Mouse (Mus musculus) retina, postnatal 7 days (tissue): ENCODE measurements around the gene Commd1.

Experiments used
- DNase-seq: peaks from one replicate; pipeline ENCODE4 v3.0.0-alpha.2; 2012; ENCODE audit warnings: low read depth, low spot score

Gene Commd1

DNA sequence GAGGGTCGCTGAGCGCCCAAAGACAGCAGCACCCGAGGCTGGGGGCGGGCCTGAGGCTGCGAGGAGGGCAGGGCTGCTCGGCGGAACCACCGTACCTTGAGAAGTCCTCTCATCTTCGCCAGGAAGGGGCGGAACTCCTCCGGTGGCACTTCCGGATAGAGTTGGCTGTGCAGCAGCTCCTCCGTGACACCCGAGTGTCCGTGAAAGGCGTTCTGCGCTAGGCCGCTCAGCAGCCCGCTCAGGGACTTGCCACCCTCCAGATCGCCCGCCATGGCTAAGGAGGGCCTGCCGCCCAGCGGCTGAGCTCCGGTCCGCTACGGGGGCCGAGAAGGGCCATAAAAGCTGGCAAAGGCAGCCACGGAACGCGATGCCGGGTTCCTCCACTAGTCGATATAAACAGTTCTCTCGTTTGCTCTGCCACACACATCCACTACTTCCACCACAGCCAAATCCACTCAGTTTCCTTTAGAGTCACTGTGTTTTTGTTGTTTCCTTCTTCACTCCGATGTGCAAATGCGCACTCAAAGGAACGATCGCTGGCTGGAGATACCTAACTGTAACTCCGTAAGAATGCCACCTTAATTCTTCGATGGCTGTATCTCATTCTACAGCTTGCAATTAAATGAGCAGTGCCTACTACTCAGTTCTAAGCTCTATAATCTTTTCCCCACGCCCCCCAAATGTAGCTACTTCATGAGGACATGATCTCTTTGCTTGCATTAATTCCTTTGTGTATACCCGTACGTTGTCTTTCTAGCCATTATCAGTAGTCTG, at the start of gene Commd1, which contains the start of gene Gm28048:
Gene Commd1 (minus strand): TSS at position 399 of the 774 bp plus-strand sequence.
Gene Gm28048 (minus strand): TSS at position 107 of the 774 bp plus-strand sequence.
- DNase-seq, result peak; percentile 91

DNA sequence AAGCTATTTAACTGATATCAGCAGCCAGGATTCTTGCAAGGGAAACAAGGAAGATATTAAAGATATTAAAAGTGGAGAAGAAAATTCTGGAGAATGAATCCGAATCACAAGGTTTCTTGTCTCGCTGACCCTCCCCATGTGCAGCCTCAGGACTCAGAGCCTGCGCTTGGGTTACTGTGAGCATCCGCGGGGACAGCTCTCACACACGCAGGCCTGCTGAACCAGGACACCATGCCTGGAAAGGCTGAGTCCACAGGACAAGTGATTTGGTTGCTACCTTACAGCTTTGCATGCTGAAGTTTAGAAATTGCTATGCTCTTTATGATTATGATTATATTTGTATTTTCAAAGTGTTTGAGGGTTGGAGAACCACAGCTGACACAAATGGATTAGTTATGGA, 47.2 kb upstream of the Commd1 start:
- no peak for DNase-seq

DNA sequence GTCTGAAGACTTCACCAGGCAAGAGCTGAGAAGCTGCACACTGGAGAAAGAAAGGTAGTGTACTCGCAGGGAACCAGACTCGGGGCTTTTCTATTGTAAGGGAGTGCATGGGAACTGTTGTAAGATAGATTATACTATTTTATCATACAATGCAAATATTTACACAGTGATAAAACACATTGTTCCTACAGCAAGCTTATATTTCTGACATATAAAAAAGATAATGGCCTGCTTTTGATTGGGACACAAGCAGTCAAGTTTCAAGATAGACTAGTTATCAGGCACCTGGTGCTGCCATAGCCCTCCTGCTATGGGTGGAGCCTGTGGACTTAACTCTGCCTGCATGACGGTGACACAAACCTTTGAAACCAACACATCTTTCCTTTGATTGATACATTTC, 46.8 kb upstream of the Commd1 start:
- no peak for DNase-seq

DNA sequence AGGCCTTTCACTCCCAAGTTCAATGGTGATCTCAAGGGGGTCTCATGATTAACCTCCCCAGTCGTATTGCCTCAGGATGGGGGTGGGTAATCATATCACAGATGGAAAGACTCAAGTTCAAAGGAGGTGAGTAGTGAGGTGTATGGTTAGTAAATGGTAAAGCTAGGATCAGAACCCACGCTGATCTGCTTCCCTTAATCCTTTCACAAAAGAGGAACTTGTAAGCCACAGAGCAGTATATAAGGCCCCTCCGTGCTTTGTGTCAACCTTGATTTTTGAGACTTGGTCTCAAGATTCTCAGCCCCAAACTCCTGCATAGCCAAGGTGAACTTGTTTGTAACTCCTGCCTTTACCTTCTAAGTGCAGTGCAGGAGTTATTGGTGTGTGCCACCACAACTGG, 42.0 kb upstream of the Commd1 start:
- no peak for DNase-seq

DNA sequence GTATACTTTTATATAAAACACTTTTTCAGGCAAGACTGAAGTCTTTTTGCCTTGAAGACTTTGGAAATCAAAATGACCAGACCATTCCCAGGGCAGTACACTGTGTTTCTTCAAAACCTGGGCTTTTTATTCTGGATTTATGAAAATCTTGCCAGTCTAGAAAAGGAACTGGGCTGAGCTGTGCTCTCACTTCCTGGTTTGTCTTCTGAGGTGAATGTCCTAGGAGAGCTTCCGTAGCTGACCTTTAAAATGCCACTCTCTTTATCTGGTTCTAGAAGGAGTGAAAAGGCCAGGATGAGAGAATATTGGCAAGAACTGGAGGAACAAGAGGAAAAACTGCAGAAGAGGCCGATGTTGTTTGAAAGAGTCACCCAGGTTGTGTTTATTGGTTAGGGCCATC, 41.0 kb upstream of the Commd1 start:
- no peak for DNase-seq

DNA sequence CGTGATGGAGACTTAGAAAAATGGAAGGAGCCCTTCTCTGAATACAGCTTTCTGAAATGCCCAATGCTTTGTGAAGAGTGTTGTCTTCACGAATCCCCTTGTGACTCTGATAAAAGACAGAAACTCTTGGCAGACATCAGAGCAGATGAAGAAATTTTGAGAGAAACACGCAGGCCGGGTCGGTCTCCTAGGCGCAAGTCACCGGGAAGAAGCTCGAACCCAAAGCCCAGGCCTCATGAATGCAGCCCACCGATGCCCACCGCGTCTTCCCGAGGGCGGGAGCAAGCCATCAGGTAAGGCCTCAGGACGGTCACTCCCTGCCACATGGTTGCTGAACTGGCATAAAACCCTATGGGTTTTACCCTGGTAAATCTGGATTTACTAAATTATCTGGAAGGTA, 38.7 kb upstream of the Commd1 start:
- DNase-seq, result no peak

DNA sequence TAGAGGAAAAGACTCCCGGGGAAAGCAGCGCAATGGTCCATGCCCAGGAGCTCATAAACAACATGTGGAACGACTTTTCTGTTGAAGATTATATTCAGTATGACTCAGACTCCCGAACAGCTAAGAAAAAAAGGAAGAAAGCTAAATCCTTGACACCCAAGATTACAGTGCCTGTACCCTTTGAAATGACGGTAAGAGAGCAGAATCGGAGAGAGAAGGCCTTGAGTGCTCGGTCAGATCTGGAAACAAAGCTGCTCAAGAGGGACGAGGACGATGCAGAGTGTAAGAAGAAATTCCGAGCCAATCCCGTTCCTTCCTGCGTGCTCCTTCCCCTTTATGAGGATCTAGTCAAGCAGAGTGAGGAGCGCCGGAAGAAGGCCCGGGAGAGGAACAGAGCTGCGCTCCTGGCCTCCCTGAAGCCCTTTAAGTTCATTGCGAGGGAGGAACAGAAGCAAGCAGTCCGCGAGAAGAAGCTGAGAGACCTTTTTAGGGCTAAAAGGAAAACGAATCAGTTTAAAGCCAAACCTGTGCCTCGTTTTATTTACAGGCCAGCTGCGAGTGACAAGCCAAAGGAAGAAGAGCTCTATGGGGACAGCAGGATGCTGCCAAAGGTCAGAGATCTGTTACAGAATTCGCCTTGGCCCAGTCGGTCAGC, 38.1 kb upstream of the Commd1 start:
- DNase-seq, result no peak

DNA sequence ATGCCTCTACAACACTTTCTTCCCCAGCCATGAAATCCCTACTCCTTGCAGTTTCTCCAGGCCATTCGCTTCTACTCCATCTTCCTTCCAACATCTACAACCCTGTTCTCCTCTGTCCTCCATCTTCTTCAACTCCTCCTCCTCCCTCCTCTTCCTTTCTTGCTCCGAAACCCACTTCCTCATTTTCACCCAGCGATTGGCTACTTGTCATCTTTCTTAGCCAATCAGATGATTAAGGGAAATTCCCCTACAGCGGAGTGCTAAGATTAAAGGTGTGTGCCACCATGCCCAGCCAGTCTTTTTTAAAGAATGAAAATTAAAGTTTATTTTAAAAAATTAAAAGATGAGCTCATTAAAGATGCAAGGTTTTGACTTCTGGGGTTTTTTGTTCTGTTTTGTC, 35.8 kb upstream of the Commd1 start:
- DNase-seq, result no peak

DNA sequence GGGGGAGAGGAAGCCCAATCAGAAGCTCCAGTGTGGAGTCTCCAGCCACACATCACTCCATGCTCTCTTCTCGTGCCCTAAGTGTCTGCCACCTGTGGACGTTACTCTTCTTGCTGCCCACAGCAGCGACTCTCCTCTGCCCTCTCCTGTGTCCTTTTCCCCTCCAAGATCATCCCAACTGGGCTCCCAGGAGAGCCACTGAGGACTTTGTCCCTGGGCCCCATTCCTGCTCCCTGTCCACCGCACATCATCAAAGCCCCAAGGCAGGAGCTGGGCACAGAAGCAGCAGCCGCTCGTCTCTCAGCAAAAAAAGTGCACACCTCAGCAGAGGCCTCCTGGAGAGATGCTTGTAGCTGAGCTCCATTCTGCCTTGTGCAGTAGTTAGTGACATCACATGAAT, 32.8 kb upstream of the Commd1 start:
- DNase-seq, result no peak

DNA sequence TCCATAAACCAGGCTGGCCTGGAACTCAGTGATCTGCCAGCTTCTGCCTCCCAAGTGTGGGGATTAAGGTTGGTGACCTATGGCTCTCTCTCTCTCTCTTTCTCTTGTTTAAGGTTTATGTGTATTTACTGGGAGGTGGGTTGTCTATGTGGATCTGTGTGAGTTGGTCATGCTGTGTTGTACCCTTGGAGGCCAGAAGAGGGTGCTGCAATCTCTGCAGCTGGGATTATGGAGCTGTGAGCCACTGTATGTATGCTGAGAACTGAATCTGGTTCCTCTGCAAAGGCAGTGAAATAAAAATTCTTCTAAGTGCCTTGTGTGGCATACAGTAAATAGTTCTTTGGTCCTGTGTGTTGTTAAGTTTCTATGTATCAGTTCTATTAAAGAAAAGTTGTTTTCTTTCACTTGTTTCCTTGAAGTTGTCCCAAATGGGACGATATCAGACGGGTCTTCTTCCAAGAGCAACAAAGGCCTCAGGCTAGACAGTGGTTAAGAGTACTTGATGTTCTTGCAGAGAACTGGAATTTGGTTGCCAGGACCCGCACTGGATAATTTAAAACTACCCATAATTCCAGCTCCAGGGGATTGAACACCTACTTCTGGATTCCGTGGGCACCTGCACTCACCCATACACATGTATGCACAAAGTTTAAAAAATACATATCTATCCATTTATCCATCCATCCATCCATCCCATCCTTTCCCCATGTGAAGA, 31.6 kb upstream of the Commd1 start:
- DNase-seq, result no peak

DNA sequence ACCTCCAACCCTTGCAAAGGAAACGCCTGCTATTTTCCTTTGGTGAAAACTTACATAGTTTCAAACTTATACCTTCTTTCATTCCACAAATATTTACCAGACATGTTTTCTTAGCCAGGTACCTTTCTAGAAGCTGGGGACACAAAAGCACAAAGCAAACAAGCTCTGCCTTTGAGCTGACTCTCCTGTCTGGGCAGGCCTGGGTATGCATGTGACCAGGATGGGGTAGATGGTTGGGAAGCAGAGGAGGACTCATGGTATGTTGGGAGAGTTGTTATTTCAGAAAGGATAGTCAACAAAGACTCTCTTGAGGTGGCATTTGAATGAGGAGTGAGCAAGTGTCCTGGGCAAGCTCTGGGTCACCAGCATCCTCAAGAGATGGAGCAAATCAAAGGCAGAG, 30.9 kb upstream of the Commd1 start:
- DNase-seq, result no peak

DNA sequence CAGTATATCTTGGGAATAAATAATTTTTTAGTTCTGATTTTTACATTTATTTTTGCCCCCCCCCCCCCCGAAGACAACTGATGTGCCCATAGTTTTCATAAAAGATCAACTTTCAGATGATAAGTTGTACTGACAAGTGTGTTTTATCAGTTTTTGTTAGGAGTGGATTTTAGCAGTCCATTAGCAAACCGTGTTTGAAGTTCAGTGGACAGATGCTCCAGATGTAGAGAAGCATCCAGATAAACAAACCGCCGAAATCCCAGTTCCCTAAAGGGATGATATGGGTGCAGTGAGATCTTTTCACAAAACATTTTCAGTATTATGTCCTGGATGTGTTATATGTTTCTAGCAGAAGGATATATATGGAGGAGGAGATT, 26.6 kb upstream of the Commd1 start:
- no peak for DNase-seq

DNA sequence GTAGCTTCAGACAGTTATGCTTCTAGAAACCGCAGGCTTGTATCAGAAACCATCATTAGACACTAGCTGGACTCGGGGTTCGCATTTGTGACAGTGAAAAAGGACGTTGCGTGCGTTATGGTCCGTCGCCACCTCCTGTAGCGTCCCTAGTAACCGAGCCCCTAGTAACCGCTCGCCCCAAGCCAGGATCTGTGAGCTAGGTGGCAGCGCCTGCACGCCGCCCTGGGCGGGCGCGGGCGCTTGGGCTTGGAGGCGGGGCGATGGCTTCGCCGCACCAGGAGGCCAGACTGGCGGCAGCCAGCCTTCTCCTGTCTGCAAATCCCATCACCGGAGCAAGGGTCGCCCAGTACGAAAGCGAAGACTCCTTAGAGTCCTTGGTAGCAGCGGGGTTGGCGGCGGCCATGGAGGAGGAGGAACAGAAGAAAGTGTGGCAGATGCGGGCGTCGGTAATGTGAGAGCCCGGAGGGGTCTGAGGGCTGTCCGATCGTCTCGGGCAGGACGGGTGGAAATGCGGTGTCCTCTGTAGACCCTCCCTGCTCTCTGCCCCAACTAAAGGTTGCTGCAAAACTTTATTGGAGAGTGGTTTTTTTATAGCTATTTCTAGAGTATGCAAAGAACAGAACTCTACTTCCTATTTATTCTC, 26.1 kb upstream of the Commd1 start:
- DNase-seq, result peak; percentile 81

DNA sequence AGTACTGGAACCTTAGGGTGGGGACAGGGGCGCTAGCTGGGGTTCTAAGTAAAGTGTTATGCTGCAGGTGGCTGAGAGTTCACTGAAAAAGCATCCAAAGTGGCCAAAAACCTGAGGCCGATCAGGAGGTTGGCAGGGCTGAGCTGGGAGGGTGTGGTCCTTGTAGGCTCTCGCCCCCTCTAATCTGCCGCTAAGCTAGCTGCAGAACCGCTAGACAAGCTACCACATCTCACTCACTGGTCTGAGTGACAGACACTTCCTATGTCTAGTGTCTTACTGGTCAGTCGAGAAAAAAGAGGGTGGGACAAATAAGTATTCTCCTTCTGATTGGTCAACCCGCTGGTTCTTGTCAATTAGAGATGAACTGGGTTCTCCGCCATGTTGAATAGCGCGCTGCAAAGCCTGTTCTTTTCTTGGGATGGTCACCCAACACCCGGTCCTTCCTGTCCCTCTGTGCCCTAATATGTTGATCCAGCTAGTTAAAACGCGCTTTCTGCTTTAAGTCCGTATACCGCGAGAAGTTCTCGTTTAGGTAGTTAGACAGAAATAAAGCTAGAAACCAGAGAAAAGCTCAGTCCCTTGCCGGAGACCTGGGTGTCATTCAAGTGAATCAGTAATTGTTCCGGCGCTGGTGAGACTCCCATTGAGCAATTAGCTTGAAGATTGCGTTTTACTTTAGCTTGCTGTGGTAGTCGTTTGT, 25.4 kb upstream of the Commd1 start, which contains the start of gene Fam161a:
Gene Fam161a (plus strand): TSS at position 51 of the 700 bp plus-strand sequence.
- DNase-seq, result peak; percentile 89

DNA sequence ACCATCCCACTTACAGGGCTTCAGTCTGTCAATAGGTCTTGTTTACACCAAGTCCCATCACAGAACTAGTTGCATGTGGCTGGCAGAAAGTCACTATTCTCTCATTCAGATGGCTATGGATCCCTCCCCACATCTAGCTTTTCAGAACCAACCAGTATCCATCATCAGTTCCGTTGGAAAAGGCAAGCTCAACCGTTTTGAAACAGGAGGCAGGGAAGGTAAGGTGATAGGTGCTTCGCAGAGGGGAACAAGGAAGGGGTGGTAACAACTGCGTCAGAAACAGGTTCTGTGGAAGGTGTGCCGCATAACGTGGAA, 24.9 kb upstream of the Commd1 start:
- DNase-seq, result no peak

DNA sequence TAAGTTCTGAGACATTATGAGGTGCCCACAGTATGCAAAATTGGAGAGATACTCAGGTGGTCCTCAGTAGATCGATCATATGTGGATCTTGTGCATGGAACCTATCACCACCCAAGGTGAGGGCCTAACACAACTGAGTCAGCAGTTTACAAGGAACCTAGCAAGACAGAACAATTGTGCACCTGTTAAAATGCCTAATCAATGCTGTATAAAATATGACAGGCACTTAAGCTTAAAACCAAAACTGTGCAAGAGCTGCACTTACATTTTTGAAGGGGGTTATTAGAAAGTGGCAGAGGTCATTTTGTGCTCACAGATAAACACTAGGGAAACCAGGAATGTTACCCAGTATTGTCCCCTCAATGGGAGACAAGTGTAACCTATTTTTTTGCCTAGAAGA, 23.1 kb upstream of the Commd1 start:
- DNase-seq, result no peak

DNA sequence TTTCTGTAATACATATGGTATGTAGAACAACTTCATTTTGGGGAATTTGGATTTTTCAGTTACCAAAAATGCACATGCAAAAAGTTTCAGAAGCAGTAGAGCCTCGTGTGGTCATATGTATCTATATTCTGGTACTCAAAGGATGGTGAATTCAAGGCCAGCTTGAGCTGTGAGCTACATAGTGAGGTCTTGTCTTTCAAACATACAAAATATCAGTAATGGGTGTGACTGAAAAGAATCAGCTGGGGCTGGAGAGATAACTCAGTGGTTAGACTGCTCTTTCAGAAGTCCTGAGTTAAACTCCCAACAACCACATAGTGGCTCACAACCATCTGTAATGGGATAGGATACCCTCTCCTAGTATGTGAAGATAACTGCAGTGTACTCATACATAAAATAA, 16.1 kb upstream of the Commd1 start:
- no peak for DNase-seq

DNA sequence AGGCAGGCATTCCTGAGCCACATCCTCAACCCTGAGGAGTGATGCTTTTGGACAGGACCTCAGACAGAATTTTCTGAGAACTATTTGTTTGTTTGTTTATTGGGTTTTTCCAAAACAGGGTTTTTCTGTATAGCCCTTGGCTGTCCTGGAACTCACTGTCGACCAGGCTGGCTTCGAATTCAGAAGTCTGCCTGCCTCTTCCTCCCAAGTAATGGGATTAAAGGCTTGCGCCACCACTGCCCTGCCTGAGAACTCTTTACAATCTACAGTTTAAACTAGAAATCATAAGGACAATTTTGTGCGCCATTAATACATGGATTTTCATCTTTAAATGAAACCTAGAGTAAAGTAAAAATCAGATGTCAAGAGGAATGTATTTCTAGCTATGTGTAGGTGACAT, 13.3 kb upstream of the Commd1 start:
- DNase-seq, result no peak

DNA sequence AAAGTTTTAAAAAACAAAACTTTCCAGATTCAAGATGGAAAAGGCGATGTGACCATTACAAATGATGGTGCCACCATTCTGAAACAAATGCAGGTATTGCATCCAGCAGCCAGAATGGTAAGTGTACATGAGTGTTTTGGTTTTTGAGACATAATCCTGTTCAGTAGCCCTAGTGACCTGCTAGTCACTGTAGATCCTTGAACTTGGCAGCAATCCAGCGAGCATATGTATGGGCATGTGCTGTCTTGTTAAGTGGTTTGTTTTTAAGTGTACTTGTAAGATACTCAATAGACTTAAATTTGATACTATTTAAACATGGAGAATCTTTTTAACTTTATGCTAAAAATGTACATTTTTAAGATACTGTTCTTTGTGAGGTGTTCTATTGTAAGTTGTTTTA, 12.1 kb upstream of the Commd1 start:
- no peak for DNase-seq

DNA sequence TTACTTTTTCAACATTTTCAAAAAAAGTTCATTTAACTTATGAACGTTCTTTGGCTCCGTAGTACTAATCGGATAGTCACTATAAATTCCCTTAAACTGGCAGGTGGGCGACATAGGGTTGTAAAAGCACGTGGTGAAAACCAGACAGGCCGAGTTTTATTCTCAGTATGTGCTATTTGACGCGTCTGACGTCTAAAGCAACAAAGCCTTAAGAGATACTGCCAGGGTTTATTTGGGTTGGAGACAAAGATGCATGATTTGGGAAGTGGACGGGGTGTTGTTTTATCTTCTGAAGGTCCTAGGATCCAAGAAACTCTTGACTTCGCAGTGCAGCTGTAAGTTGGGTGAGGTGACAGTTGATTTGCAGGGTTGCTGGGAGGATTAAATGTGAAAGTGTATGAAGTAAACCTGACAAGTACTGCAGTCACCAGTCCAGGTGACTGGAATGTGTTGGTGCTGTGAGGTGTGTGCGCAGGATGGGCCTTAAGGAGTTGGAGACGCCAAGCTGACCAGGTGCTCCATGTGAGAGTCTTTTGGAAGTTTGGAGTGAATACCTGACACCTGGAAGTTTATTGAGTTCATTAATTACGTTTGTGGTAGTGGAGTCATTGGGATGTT, 9.1 kb upstream of the Commd1 start:
- DNase-seq, result no peak

DNA sequence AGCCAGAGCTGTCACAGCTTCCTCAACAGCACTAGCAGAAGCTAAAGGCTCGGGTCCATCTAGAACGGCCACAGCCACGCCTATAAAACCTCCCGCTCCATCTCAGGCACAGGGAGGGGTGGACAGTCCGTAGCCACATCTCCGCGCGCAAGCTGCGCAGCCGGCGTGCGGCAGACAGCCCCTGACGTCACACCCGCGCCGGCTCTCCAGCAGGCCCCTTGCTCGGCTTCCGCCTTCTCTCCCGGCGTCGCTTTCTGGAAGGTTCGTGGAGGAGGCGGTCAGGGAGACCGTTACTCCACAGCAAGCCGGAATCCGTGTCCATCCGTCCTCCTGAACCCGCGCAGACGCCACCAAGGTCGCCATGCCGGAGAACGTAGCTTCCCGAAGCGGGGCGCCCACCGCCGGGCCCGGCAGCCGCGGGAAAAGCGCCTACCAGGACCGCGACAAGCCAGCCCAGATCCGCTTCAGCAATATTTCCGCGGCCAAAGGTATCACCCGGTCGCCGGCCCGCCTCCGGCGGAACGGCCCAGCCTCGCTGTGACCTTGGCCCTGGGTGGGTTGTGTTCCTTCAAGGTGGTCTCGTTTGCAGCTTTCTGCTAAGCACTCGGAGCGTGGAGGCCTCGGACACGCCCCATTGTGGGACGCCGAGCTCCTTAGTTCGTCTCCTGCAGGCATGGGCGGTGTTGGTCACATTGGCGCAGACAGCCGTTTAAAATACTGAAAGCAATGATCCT, 8.4 kb upstream of the Commd1 start, which contains the start of gene Cct4:
Gene Cct4 (plus strand): TSS at position 127 of the 734 bp plus-strand sequence.
- DNase-seq, result peak; percentile 86
